Mouse (Mus musculus): ENCODE data around the gene Tmem181a. TPM values are rescaled to one million over a fixed set of nuclear protein-coding genes. Genes with fewer than 3 reads are reported as not detected.

Gene Tmem181a
- 17.2 and 19.2 TPM in 2 replicates for polyA plus RNA-seq (2012; rRNA removed)

GRCm38 (mm10) chr17:6256400-6257069 is at the start of gene Tmem181a:
Tmem181a (plus strand) TSS chr17:6256860.

GRCm38 (mm10) chr17:6317339-6317985 is 60.8 kb downstream of the Tmem181a start, which contains the start of gene Dynlt1a:
Dynlt1a (minus strand) TSS chr17:6317500.

Other genes starting within 250 kb of the Tmem181a start
- 3.3 and 4.8 TPM in 2 replicates for gene Serac1, start 177.1 kb upstream of the Tmem181a start, polyA plus RNA-seq (2012; rRNA removed)
- gene Gtf2h5, start 177.1 kb upstream of the Tmem181a start, polyA plus RNA-seq (2012; rRNA removed) = 8.6 and 9.3 TPM in 2 replicates
- 74.2 and 87.4 TPM in 2 replicates for gene Tulp4, start 150.4 kb upstream of the Tmem181a start, polyA plus RNA-seq (2012; rRNA removed)
- gene Dynlt1a, start 60.6 kb downstream of the Tmem181a start, polyA plus RNA-seq (2012; rRNA removed) = 3.9 and 4.0 TPM in 2 replicates
- 175 and 290 TPM in 2 replicates for gene Dynlt1b, start 173.3 kb downstream of the Tmem181a start, polyA plus RNA-seq (2012; rRNA removed)

Measured in ovary, adult 2 months (tissue).